Mouse (Mus musculus) frontal cortex, adult 2 months (tissue): ENCODE measurements around the gene Tbxas1. TPM values are rescaled to one million over a fixed set of nuclear protein-coding genes. Genes with fewer than 3 reads are reported as not detected.
A peak's percentile ranks its signal among the peaks of the same experiment; 100 is the strongest.

Source experiments
- DNase-seq, 2 experiments: peaks; one replicate each; pipeline ENCODE4 v3.0.0; 2022; ENCODE audit warnings: low spot score in 1 of 2; ENCODE audit errors: extremely low spot score in 1 of 2
- polyA plus RNA-seq: library from polyadenylated mRNA; depleted of rRNA; stranded (reverse); fragments of >200 nt; gene quantifications from 2 replicates; pipeline ENCODE4 v1.2.3, GENCODE M21; 2012

Gene Tbxas1
- polyA plus RNA-seq, 1 experiment = 2.4 TPM

DNA sequence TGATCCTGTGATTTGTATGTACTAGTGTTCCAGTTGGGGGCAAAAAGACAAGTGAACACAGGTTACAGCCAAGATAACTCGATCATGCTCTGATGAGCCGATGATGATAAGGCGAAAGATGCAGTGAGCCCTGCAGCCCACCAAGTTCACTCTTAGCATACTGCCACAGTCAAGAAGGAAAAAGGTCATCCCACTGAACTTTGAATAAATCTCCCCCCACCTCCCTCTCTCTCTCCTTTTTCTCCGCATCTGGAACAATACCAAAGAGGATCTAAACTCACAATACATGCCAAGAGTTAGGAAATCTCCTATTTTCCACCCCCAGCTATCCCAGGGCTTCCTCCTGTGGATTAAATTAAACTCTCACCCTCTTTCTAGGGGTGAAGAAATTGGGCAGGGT, 12.2 kb downstream of the Tbxas1 start:
- no peak for DNase-seq

GRCm38 (mm10) chr6:38889156-38889555, 14.0 kb downstream of the Tbxas1 start:
- no peak for DNase-seq

DNA sequence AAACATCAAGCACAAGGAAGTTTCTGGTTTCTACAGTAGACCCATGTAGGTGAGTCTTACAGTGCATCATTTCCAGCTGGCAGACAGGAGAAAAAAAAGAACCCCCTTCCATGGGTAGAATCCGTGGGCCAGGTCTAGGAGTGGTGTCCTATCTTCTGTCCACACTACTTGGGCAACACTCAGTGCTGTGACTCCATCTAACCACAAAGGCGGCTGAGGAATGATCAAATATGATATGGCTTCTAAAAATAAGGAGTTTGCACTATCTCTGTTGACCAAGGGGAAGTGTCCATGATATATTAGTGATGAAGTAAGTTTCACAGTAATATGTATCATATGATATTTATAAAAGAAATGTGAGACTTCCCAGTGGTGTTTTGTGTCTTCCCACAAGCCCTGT, 16.8 kb downstream of the Tbxas1 start:
- DNase-seq = no peak

GRCm38 (mm10) chr6:38893615-38894014, 18.4 kb downstream of the Tbxas1 start:
- DNase-seq = no peak

DNA sequence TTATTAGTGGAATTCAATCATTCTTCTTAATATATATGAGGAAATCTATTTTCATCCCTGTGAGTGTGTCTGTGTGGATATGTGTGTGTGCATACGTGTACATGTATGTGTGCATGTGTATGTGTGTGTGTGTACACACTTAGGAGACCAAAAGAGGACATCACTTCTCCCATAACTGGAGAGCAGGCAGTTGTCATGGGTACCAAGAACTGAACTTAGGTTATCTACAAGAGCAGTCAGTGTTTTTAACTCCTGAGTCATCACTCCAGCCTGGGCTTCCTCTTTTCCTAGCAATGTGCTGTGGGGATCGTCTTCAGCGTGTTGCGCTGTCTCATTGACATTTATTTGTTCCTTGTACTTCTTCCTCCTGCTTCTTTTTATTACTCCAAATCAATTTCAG, 24.9 kb downstream of the Tbxas1 start:
- DNase-seq = no peak

- no peak for DNase-seq
Observed at GRCm38 (mm10) chr6:38900479-38901126, 25.4 kb downstream of the Tbxas1 start.

- DNase-seq = no peak
Observed at GRCm38 (mm10) chr6:38901152-38901551, 25.9 kb downstream of the Tbxas1 start.

- no peak for DNase-seq
Observed at GRCm38 (mm10) chr6:38901636-38902035, 26.4 kb downstream of the Tbxas1 start.

DNA sequence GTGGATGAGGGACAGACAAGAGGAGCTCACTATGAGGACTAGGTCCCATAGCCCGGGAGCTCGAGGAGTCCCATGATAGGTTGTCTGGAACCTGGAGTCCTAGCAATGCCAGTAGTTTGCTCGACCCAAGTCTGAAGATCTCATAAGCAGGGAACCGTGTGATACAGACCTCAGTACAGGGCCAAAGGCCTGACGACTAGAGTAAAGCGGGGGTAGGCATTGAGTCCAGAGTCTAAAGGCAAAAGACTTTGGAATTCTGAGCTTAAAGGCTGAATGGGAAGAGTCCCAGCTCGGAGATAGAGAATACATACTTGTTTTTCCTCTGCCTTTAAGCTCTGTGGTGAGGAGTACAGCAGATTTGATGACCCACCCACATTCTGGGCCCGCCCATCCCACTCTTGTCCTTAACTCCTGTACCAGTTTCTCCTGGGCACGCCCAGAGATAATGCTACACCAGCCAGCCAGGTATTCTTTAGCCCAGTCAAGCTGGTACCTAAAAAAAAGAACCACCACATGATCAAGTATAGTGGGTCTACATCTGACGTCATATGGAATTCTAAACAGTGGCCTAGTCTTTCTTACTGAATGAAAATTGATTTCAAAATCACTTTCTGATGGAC, 27.7 kb downstream of the Tbxas1 start:
- no peak for DNase-seq

DNA sequence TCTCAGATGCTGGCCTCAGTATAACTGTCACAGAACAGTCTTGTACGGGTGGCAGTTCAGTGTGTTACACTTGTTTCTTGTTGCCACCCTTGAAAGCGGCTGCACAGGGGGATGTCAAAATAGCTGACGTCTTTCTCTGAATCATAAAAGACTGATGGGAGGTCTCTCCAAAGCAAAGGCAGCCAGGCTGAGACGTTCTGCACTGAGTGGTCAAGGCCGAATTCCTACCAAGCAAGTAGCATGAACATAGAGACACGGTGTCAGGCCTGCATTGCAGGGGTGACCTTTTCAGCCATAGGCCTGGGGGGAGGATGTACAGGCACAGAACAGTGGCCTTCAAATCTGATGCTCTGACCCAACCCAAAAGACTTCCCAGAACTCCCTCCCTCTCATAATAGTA, 30.8 kb downstream of the Tbxas1 start:
- DNase-seq = no peak

- no peak for DNase-seq
Observed at GRCm38 (mm10) chr6:38908401-38908800, 33.2 kb downstream of the Tbxas1 start.

DNA sequence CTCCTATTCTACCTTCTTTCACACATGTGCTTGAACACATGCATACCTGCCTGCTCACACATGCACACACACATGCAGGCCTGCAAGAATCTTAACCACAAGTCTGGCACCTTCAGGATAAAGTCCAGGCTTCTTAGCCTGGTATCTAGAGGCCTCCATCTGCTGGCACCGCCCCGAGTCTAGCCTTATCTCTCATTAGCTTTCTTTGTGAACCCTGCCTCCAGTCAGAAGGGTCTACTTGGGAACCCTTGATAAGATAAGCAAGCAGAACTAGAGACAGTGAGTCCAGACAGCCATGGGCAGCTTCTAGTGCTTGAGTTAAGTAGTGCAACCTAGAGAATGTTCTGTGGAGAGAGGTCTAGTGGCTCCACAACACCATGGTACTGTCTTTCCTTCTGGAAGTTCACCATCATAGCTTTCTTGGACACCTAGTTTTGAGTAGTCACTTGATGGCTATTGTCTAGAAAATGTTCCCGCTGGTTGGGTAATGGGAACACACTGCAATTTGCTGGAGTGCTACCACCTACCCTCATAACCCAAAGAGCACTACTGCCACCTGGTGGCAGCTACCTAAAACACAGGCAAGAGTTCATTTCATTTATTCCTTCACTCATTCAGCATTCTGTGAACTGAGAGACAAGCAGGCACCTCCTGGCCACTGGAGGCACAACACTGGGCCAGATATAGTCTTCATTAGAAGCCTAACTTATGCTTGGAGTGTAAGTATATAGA, 35.8 kb downstream of the Tbxas1 start:
- DNase-seq = peak in 1 of 2 experiments; percentile 73

- no peak for DNase-seq
Observed at GRCm38 (mm10) chr6:38912121-38912660, 37.0 kb downstream of the Tbxas1 start.

GRCm38 (mm10) chr6:38912845-38913244, 37.6 kb downstream of the Tbxas1 start:
- DNase-seq = peak in 1 of 2 experiments; percentile 28

- DNase-seq = peak; percentile 20 to 51
Observed at GRCm38 (mm10) chr6:38913386-38914042, 38.3 kb downstream of the Tbxas1 start.

GRCm38 (mm10) chr6:38914181-38914580, 39.0 kb downstream of the Tbxas1 start:
- no peak for DNase-seq

- peak in 1 of 2 experiments; percentile 33 for DNase-seq
Observed at GRCm38 (mm10) chr6:38915776-38916175, 40.6 kb downstream of the Tbxas1 start.

- no peak for DNase-seq
Observed at GRCm38 (mm10) chr6:38916571-38916970, 41.4 kb downstream of the Tbxas1 start.

GRCm38 (mm10) chr6:38917415-38917814, 42.2 kb downstream of the Tbxas1 start:
- no peak for DNase-seq

GRCm38 (mm10) chr6:38918728-38919127, 43.5 kb downstream of the Tbxas1 start:
- no peak for DNase-seq

DNA sequence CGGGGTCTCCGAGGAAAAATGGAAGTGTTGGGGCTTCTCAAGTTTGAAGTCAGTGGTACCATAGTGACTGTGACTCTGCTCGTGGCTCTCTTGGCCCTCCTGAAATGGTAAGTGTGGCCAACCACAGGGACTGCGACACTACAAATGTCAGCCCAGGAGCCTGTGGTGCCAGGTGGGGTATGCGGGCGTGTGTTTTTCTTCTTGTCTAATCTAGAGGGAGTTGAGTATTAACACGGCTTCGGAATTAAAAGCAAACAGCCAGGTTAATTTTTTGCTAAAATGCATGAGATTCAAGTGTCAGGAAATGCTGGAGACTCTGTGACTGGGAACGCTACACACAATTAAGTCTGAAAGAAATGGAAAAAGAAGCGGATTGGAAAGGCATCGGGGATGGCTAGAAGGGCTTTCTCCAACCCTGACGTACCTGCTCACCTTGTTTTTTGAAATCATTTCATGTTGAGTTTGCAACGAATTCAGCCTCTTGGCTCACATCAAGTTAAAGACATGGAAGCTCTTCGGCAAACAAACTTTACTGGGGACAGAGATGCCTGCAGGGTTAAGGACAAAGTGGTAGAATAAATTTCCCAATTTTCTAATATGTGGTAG, 44.0 kb downstream of the Tbxas1 start:
- no peak for DNase-seq
